Mouse (Mus musculus) heart, embryonic 11.5 days (tissue): ENCODE measurements around the gene Nfix. TPM values are rescaled to one million over a fixed set of nuclear protein-coding genes. Genes with fewer than 3 reads are reported as not detected.

ENCODE experiments used
- ATAC-seq: fragments of 200-750 bp; cut with Nextera tagmentation; replicated peaks from 2 replicates; pipeline ENCODE4 v1.8.0; 2017; ENCODE audit warnings: moderate library complexity; ENCODE audit not compliant: insufficient number of reproducible peaks, low FRiP score, low TSS enrichment
- H3K27ac ChIP-seq: fragments of 300-500 bp; sonication (generic); 2 replicates; pipeline ENCODE4 v1.5.1; 2014; ENCODE audit warnings: mild to moderate bottlenecking, low read depth, low read length
- H3K27me3 ChIP-seq: fragments of 300-500 bp; sonication (generic); 2 replicates; pipeline ENCODE4 v1.6.1; 2014; ENCODE audit warnings: mild to moderate bottlenecking, low read length, mixed read lengths; ENCODE audit not compliant: control insufficient read depth, insufficient read depth
- H3K36me3 ChIP-seq: fragments of 300-500 bp; sonication (generic); 2 replicates; pipeline ENCODE4 v1.6.1; 2014; ENCODE audit warnings: mild to moderate bottlenecking, low read length, moderate library complexity, mixed read lengths; ENCODE audit not compliant: control insufficient read depth, insufficient read depth
- H3K4me1 ChIP-seq: fragments of 300-500 bp; sonication (generic); 2 replicates; pipeline ENCODE4 v1.6.1; 2014; ENCODE audit warnings: low read length; ENCODE audit not compliant: control insufficient read depth, insufficient read depth
- H3K4me2 ChIP-seq: fragments of 300-500 bp; sonication (generic); 2 replicates; pipeline ENCODE4 v1.6.1; 2014; ENCODE audit warnings: mild to moderate bottlenecking, moderate library complexity
- H3K4me3 ChIP-seq: fragments of 300-500 bp; sonication (generic); 2 replicates; pipeline ENCODE4 v1.5.1; 2014; ENCODE audit warnings: low read depth, low read length
- H3K9ac ChIP-seq: fragments of 300-500 bp; sonication (generic); 2 replicates; pipeline ENCODE4 v1.6.1; 2014; ENCODE audit warnings: mild to moderate bottlenecking, low read depth, low read length, moderate library complexity
- H3K9me3 ChIP-seq: fragments of 300-500 bp; sonication (generic); replicated peaks from 2 replicates; pipeline ENCODE4 v1.6.1; 2016; ENCODE audit warnings: low read length; ENCODE audit not compliant: control insufficient read depth
- WGBS: fragments of 180-500 bp; shearing (Covaris S2); extraction: QIAGEN DNeasy Blood & Tissue Kit; methylation state at CpG from one replicate; pipeline ENCODE4 v1.1.7; 2014; ENCODE audit not compliant: insufficient replicate concordance; 5-methylcytosine and 5-hydroxymethylcytosine counted together
- polyA plus RNA-seq: library from polyadenylated mRNA; unstranded; fragments of >200 nt; fragmentation: Nextera tagmentation; extraction: Ambion mirVana; gene quantifications from 2 replicates; pipeline ENCODE4 v1.2.1, GENCODE M21; 2014

The Nfix gene
- polyA plus RNA-seq, 1 experiment from 2014 or later: 7.6 TPM

DNA sequence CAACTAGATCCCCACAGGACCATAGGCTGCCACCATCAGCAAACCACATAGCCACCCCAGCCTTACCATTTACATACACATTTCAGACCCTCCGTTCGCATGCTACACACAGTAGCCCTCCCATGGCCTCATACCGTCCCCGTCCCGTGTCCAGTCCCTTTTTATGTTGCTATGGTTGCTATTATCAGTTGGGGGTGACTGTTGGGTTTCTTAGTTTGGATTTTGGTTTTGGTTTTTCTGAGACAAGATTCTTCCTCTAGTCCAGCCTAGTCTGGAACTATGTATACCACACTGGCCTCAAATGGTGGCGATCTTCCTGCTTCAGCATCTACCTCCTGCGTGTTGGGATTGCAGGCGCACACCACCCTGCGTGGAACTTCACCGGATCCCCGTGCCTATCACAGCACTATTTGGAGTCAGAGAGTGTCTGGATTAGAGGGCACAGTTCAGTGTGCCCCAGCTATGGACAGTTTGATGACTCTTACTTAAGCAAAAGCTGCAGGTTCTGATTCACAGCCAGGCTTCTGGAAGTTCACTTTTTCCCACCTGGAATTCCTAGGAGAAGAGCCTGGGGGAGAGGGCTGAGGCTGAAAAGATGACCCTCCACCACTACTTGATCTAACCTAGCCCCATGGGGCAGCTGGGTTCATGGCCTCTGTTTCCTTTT, 13.2 kb downstream of the Nfix start:
- Histone ChIP-seq H3K36me3 (no peaks in the 10 kb centered on the region), H3K27ac (no peak overlapping the region), H3K4me1 (peaks cover 14% of the 10 kb centered on the region), H3K27me3 (peaks cover 94% of the 10 kb centered on the region), H3K4me2 (no peak overlapping the region), H3K9me3 (no peaks in the 10 kb centered on the region), H3K9ac (no peak overlapping the region), H3K4me3 (no peak overlapping the region)
- ATAC-seq: no peak
- WGBS: 7% methylated on average over 11 of the region's 11 CpGs

DNA sequence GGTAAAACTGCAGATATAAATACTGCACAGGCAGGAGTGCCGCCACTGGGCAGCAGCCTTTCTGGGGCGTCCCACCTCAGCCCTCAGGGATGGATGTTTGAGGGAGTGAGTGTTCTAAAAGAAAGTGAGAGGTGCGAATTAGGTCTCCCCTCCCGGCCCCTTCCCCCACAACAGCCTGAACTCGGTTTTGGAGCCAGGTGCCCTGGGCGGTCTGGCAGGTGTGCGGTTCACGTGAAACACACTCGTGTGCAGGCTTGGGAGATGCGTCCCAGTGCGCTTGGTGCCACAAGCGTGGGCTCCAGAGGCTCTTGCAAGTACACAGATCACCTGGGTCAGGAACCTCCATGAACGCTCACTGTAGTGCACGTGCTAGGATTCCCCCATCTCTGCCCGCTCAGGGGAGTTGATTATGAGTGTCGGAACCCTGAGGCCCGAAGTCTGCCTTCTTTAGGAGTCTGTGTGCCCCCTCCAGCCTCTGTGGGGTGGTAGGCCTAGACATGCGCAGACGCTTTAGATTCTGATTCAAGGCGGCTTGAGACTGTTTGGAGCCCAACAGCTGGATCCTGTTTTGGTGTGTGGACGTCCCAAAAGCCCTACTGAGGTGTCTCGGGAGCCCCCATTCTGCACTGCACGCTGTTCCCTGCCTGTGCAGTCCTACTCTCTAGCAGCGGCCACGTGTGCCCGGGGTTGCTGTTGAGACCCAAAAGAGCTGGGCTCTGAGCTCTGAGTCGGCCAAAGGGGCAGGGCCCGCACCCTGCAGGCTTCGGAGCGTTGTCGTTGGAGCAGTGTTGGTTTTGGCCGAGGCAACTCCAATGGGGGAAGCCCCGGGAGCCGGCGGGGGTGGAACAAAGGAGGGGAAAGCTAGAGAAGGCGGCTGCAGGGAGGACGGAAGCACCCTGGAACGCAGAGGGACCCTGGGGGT, 14.1 kb downstream of the Nfix start:
- WGBS: 3% methylated on average over 38 of the region's 38 CpGs
- ATAC-seq: no peak
- peaks cover 14% of the 10 kb centered on the region for H3K4me1 ChIP-seq

DNA sequence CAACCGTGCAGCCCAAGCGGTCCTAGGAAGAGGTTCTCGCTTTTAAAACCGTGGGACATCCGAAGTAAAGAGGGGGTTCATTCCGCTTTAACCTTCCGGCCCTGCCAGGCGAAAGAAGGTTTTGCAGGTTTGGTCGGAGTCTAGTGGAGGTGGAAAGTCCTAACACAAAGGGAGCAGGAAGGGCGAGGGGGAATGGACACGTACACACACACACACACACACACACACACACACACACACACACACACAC, 14.7 kb downstream of the Nfix start:
- WGBS: 3% methylated on average over 11 of the region's 11 CpGs
- Histone ChIP-seq H3K4me1 (peaks cover 14% of the 10 kb centered on the region), H3K27ac (no peak overlapping the region), H3K27me3 (peaks cover 100% of the 10 kb centered on the region), H3K9ac (no peak overlapping the region), H3K4me2 (no peak overlapping the region), H3K36me3 (no peaks in the 10 kb centered on the region), H3K4me3 (no peak overlapping the region), H3K9me3 (no peaks in the 10 kb centered on the region)
- ATAC-seq: no peak

More for the DNA sequence above, 14.1 kb downstream of the Nfix start:
- Histone ChIP-seq H3K4me2 (no peak overlapping the region), H3K9ac (no peak overlapping the region), H3K36me3 (no peaks in the 10 kb centered on the region), H3K27me3 (peaks cover 100% of the 10 kb centered on the region), H3K27ac (no peak overlapping the region), H3K4me3 (peak overlapping the region; percentile 14; the same call in 1 of the 2 replicates), H3K9me3 (no peaks in the 10 kb centered on the region)

DNA sequence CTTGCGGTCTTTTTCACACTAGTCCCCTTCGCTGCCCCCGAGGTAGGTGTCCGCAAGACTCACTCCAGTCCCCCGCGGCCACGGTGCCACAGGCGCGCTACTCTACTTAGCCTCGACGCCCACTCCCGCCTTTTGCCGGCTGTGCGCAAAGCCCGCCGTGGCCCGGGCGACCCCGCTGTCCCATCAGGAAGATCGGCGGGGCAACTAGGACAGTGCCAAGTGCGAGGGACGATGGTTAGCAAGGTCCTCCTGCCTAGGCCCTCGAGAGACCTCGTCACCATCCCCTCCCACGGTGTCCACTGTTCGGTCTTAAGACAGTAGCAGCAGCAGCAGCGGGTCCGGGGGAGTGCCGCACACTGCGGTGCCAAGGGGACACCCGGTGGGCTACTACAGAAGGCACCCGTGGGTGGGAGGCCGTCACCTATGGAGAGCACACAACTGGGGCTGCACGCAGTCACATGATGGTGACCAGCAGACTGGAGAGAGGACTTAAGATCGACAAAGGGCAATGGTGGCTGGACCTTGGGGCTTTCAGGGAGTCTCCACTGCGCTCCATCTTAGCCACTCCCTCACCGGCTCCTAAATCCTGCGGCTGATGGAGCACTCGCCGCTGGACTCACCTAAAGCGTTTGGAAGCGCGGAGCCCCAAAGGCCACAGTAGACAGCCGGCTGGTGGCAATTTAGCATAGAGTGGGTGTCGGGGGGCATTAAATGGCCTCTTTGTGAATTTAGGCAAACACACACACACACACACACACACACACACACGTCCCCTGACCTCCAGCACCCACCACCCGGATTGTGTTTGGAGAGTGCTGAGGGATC, 15.3 kb downstream of the Nfix start:
- peaks cover 14% of the 10 kb centered on the region for H3K4me1 ChIP-seq
- no peaks in the 10 kb centered on the region for H3K9me3 ChIP-seq
- peaks cover 100% of the 10 kb centered on the region for H3K27me3 ChIP-seq
- 0 out of 2 replicates have a peak, but pooled peaks have one; percentile 18 for ATAC-seq
- H3K4me3 ChIP-seq: no peak overlapping the region
- H3K27ac ChIP-seq: no peak overlapping the region
- H3K36me3 ChIP-seq: no peaks in the 10 kb centered on the region
- no peak overlapping the region for H3K9ac ChIP-seq
- peak overlapping the region; percentile 16; the same call in 1 of the 2 replicates for H3K4me2 ChIP-seq
- WGBS: under 1% methylated on average over 48 of the region's 48 CpGs

DNA sequence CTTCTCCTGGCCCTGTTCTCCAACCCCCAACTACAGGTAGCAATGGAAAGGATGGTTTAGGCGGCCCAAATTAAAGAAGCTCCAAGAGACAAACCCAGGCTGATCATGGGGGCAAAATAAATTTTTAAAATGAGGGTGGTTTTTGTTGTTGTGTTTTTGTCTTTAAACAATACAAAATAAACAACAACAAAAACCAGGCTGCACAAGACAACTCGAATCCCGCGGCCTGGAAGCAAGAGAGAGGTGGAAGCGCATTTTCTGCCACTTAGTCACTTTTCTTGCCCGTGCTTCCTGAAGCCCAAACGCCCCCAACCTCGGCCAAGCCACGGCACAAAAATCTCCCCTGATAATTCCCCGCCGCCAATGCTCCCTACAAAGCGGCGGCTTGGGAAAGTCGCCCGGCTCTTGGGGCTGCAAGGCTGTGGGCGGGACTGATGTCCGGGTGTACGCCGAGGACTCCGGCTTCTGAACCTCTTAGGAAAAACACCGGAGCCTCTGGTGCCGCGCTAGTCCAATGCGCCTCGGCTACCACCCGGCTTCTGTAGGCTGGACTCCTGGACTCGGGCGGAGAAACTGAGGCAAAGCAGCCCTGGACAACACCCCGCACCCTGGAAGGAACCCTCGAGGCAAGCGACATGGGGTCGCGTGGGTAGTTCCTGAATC, 16.1 kb downstream of the Nfix start:
- Histone ChIP-seq H3K4me1 (peaks cover 14% of the 10 kb centered on the region), H3K36me3 (no peaks in the 10 kb centered on the region), H3K4me2 (peak overlapping the region; percentile 24; the same call in 1 of the 2 replicates), H3K9ac (0 out of 2 replicates have a peak overlapping the region, but pooled peaks have one; percentile 5), H3K27ac (no peak overlapping the region), H3K9me3 (no peaks in the 10 kb centered on the region), H3K27me3 (peaks cover 100% of the 10 kb centered on the region), H3K4me3 (no peak overlapping the region)
- 1% methylated on average over 33 of the region's 33 CpGs for WGBS
- ATAC-seq: no peak

DNA sequence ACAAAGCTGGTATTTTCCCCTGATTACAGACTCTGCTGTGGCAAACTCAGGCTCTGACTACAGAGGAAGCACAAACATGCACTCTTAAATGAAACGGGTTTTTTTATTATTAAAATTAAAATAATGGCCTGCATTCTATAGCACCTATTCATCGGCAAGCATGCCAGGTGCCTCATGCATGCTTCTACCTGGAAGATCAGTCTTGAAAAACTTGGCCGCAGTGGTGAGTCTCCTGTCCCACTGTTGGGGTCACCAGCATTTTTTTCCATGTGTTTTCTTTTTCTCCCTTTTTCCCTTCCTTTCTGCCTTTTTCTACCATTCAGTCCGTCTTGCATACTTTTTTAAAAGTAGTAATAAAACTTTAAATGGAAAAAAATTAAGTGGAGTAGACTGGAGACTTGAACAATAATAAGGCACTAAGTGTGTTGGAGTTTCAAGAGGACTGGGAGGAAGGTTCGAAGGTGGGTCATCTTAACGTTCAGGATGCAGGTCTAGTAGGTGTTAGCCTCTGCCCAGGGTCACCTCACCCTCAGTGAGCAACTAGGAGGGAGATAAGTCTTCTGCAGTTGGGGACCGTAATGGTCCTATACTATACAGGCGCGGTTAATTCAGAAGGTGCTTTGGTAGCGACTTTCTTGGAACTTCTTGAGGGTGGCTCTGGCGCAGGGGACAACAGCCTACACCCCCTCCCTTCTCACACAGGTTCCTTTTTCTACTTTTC, 16.8 kb downstream of the Nfix start:
- Histone ChIP-seq H3K4me1 (peaks cover 14% of the 10 kb centered on the region), H3K9me3 (no peaks in the 10 kb centered on the region), H3K27ac (no peak overlapping the region), H3K27me3 (peaks cover 100% of the 10 kb centered on the region), H3K36me3 (no peaks in the 10 kb centered on the region), H3K9ac (no peak overlapping the region), H3K4me2 (no peak overlapping the region), H3K4me3 (no peak overlapping the region)
- WGBS: 7% methylated on average over 11 of the region's 11 CpGs
- ATAC-seq: no peak

DNA sequence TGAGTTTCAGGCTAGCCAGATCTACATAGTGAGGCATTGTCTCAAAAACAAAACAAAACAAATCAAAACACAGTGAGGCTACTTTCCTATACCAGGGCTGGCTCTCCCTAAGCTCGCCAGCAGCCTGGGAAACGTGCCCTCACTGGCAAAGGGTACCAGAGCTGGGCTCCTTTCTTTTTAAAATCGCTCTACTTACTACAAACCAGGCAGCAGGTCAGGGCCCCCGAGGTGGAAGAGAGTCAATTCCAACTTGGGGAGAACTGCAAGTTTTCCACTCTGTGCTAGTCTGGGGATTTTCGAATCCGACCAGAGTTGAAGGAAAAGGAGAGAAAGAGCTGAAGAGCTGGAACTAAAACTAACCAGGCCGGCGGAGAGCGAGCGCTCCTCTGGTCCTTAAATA, 17.5 kb downstream of the Nfix start:
- no peak overlapping the region for H3K9ac ChIP-seq
- ATAC-seq: no peak
- peaks cover 100% of the 10 kb centered on the region for H3K27me3 ChIP-seq
- H3K27ac ChIP-seq: no peak overlapping the region
- no peak overlapping the region for H3K4me2 ChIP-seq
- H3K36me3 ChIP-seq: no peaks in the 10 kb centered on the region
- WGBS: 11% methylated on average over 10 of the region's 10 CpGs
- no peaks in the 10 kb centered on the region for H3K9me3 ChIP-seq
- no peak overlapping the region for H3K4me3 ChIP-seq
- H3K4me1 ChIP-seq: peaks cover 14% of the 10 kb centered on the region
